Mouse (Mus musculus) layer of hippocampus, adult 18-20 months (tissue): ENCODE measurements around the gene Olfr559. TPM values are rescaled to one million over a fixed set of nuclear protein-coding genes. Genes with fewer than 3 reads are reported as not detected.

Experiments used
- DNase-seq, 2 experiments: peaks; one replicate each; pipeline ENCODE4 v3.0.0; 2022; ENCODE audit warnings: low spot score in 2 of 2
- long read RNA-seq: library from polyadenylated mRNA; stranded (forward); transcript quantifications from one replicate; pipeline ENCODE4 v2.0.0, GENCODE M21; 2021
- total RNA-seq, 2 experiments: library from RNA; stranded (reverse); gene quantifications; 2 replicates each; pipeline ENCODE4 v1.2.3; 2021

Olfr559 gene
- total RNA-seq, result not detected
- long read RNA-seq, result 0 reads

- DNase-seq, result no peak
Measured at GRCm38 (mm10) chr7:102727391-102727790, at the start of gene Olfr559. Gene Olfr559, minus strand, starts transcription at chr7:102727491.

GRCm38 (mm10) chr7:102770921-102771320, 43.6 kb upstream of the Olfr559 start, which contains the start of gene Olfr561:
Gene Olfr561, plus strand, starts transcription at chr7:102771221.
- no peak for DNase-seq

GRCm38 (mm10) chr7:102759266-102759665, 32.0 kb upstream of the Olfr559 start, which contains the start of the genes Olfr560 and Olfr78:
Gene Olfr560, minus strand, starts transcription at chr7:102759366.
Gene Olfr78, minus strand, starts transcription at chr7:102759471.
- DNase-seq, result no peak

GRCm38 (mm10) chr7:102752086-102752485, 24.8 kb upstream of the Olfr559 start:
- no peak for DNase-seq

- DNase-seq, result no peak
Measured at GRCm38 (mm10) chr7:102737705-102738104, 10.4 kb upstream of the Olfr559 start.

- DNase-seq, result no peak
Measured at GRCm38 (mm10) chr7:102733793-102734192, 6.5 kb upstream of the Olfr559 start.

GRCm38 (mm10) chr7:102718970-102719369, 8.3 kb downstream of the Olfr559 start, which contains the start of gene Olfr33:
Gene Olfr33, minus strand, starts transcription at chr7:102719070.
- DNase-seq, result no peak

- DNase-seq, result no peak
Measured at GRCm38 (mm10) chr7:102701915-102702314, 25.4 kb downstream of the Olfr559 start, which contains the start of gene Olfr558. Gene Olfr558, plus strand, starts transcription at chr7:102702215.

GRCm38 (mm10) chr7:102698461-102698860, 28.8 kb downstream of the Olfr559 start:
- DNase-seq, result no peak

GRCm38 (mm10) chr7:102695358-102696125, 31.7 kb downstream of the Olfr559 start, which contains the start of gene Olfr557:
Gene Olfr557, plus strand, starts transcription at chr7:102695910.
- DNase-seq, result peak in 1 of 2 experiments; percentile 26

- peak; percentile 83 to 92 for DNase-seq
Measured at GRCm38 (mm10) chr7:102686944-102687501, 40.3 kb downstream of the Olfr559 start, which contains the start of gene Trim68. Gene Trim68, minus strand, starts transcription at chr7:102687327.

- peak in 1 of 2 experiments; percentile 3 for DNase-seq
Measured at GRCm38 (mm10) chr7:102681916-102682315, 45.4 kb downstream of the Olfr559 start.

GRCm38 (mm10) chr7:102676225-102676624, 51.1 kb downstream of the Olfr559 start:
- DNase-seq, result no peak

Other genes starting within 250 kb of the Olfr559 start
- gene Olfr543, start 245.8 kb downstream of the Olfr559 start, total RNA-seq, result not detected
- gene Olfr544, start 239.2 kb downstream of the Olfr559 start, total RNA-seq, result not detected
- gene Olfr545, start 227.9 kb downstream of the Olfr559 start, total RNA-seq, result not detected
- not detected for gene Olfr547, start 192.7 kb downstream of the Olfr559 start, total RNA-seq
- not detected for gene Olfr548-ps1, start 186.6 kb downstream of the Olfr559 start, total RNA-seq
- not detected for gene Olfr549, start 177.6 kb downstream of the Olfr559 start, total RNA-seq
- 1 to 10 TPM; 3.3 to 4.0 TPM for gene Trim21, start 162.0 kb downstream of the Olfr559 start, total RNA-seq
- gene Olfr550, start 156.0 kb downstream of the Olfr559 start, total RNA-seq, result 1 to 10 TPM; 2.4 to 2.8 TPM
- gene Olfr551, start 135.6 kb downstream of the Olfr559 start, total RNA-seq, result not detected
- under 1 TPM; 0.07 to 0.08 TPM for gene Olfr552, start 129.7 kb downstream of the Olfr559 start, total RNA-seq
- not detected for gene Olfr553, start 109.3 kb downstream of the Olfr559 start, total RNA-seq
- under 1 TPM in 1 of 2 experiments, not detected in 1; 0.23 TPM for gene Olfr554, start 89.1 kb downstream of the Olfr559 start, total RNA-seq
- gene Olfr555, start 68.7 kb downstream of the Olfr559 start, total RNA-seq, result not detected
- not detected for gene Olfr556, start 62.6 kb downstream of the Olfr559 start, total RNA-seq
- 1 to 10 TPM; 5.2 to 6.4 TPM for gene Trim68, start 40.2 kb downstream of the Olfr559 start, total RNA-seq
- under 1 TPM in 1 of 2 experiments, not detected in 1; 0.20 TPM for gene Olfr557, start 31.6 kb downstream of the Olfr559 start, total RNA-seq
- under 1 TPM; 0.30 to 0.32 TPM for gene Olfr558, start 25.3 kb downstream of the Olfr559 start, total RNA-seq
- not detected for gene Olfr33, start 8.4 kb downstream of the Olfr559 start, total RNA-seq
- not detected for gene Olfr560, start 31.9 kb upstream of the Olfr559 start, total RNA-seq
- under 1 TPM; 0.10 to 0.12 TPM for gene Olfr78, start 32.0 kb upstream of the Olfr559 start, total RNA-seq
- gene Olfr561, start 43.7 kb upstream of the Olfr559 start, total RNA-seq, result under 1 TPM in 1 of 2 experiments, not detected in 1; 0.13 TPM
- not detected for gene Olfr564, start 76.0 kb upstream of the Olfr559 start, total RNA-seq
- not detected for gene Olfr566, start 131.3 kb upstream of the Olfr559 start, total RNA-seq
- not detected for gene Olfr568, start 149.6 kb upstream of the Olfr559 start, total RNA-seq
- not detected for gene Olfr569, start 163.4 kb upstream of the Olfr559 start, total RNA-seq
- not detected for gene Olfr570, start 167.1 kb upstream of the Olfr559 start, total RNA-seq
- gene Olfr571, start 190.0 kb upstream of the Olfr559 start, total RNA-seq, result not detected
- gene Olfr572, start 196.9 kb upstream of the Olfr559 start, total RNA-seq, result not detected
- gene Olfr573-ps1, start 215.1 kb upstream of the Olfr559 start, total RNA-seq, result not detected
- gene Olfr574, start 221.0 kb upstream of the Olfr559 start, total RNA-seq, result not detected
- not detected for gene Olfr575, start 231.3 kb upstream of the Olfr559 start, total RNA-seq
- gene Olfr576, start 235.2 kb upstream of the Olfr559 start, total RNA-seq, result not detected
- gene Olfr577, start 248.5 kb upstream of the Olfr559 start, total RNA-seq, result not detected